Mouse (Mus musculus) cortical plate, adult 2 months (tissue): ENCODE results near the gene Gabpb2.

Source experiments
- CTCF ChIP-seq: fragments of 200-500 bp; IDR thresholded peaks from 2 replicates; pipeline ENCODE4 v1.5.1; 2011; ENCODE audit warnings: mild to moderate bottlenecking, control low read depth, low read length; ENCODE audit not compliant: insufficient read depth; ENCODE audit errors: extremely low read depth
- POLR2A ChIP-seq: fragments of 200-500 bp; IDR thresholded peaks from 2 replicates; pipeline ENCODE4 v1.6.1; 2011; ENCODE audit warnings: mild to moderate bottlenecking, low read length, control low read depth; ENCODE audit not compliant: insufficient read depth; ENCODE audit errors: extremely low read depth

GRCm38 (mm10) chr3:95186100-95186499 lies 31.6 kb downstream of the Gabpb2 start:
- TF ChIP-seq CTCF, result no peak
- TF ChIP-seq POLR2A, result no peak
